Mouse (Mus musculus): Measurements from ENCODE around the gene Immp2l.

Gene Immp2l

DNA sequence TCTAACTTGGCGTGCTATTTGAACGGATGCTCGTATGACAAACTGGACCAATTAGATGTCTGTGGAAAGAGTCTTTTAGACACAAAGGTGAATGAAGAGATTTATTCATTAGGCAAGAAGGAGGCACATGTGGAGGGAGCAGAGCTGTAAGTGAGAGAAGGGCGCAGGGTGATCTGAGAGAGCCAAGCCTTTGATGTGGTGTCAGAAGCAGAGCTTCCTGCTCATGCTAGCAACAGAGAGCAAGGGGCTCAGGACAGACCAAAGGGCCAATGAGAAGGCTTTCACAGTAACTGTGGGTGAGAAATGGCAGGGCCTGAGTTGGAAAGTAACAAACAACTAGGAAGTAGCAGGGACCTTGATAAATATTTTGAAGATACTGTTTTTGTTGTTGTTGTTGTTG is 143.9 kb downstream of the Immp2l start:
- in situ Hi-C loops (cut with MboI, MseI): no loop called here

DNA sequence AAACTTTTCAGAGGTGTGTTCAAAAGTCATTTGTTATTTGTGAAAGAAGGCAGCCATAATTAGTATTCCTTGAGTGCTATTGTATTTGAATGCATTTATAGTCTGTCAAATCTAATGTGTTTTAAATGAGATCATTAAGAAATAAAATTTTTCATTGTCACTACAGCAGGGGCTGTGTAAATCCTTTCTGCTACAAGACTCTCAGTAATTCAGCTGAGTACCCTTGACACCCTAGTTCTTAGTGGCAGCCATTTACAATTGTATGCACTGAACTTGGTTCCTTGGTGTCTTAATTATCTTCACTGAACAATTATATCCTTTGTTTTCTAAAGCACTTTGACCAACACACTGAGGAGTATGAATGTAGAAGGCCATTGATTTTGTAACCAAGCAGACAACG is 146.2 kb downstream of the Immp2l start:
- in situ Hi-C loops (cut with MboI, MseI): no loop called here

DNA sequence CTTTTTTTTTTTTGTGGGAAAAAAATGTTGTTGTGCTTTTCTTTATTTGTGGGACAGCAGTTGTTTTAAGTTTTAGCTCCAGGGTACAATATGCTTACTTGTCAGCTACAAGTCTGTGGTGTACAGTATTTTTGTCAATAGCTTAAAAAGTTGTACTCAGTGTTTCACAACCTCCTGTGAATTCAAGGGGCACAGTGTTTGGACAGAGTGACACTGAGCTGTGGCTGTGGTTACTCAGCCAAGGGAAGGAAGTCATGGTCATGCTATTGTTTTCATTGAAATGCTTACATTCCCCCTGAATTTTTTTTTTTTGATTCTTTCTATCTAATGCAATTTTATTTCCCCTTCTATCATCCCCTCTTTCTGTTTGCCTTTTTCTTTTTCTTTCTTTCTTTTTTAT is 159.0 kb downstream of the Immp2l start:
- in situ Hi-C loops (cut with MboI, MseI): no loop called here

DNA sequence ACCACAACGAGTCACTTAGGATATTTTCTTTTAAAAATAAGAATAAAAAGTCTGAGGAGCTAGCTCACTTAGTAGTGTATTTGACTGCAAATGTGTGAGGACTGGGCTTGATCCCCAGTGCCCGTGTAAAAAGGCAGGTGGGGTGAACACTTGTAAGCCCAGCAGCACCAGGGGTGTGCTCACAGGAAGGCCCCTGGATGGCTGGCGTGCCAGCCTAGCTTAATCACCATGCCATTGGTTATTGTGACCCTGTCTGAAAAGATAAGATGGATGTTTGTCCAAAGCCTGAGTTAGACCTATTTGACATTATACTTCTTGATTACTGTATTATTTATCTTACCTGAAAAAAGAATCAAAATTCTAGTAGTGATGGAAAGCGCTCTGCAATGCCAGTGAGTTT is 161.2 kb downstream of the Immp2l start:
- in situ Hi-C loops (cut with MboI, MseI): no loop called here

DNA sequence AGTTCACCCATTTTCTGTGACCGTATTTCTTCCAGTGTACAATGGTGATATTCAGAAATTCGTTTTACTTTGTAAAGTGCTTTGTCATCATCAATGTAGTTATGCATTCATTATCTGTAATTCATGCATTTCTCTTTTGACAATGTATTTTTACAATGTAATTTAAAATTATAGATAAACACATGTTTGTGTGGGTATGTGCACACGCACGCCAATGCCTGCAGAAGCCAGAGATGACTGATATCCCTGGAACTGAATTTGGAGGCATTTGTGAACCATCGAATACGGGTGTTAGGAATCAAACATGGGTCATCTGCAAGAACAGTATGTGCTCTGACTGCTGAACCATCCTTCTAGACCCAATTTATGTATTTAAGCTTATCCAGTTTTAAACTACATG is 161.6 kb downstream of the Immp2l start:
- in situ Hi-C loops (cut with MboI, MseI): no loop called here

DNA sequence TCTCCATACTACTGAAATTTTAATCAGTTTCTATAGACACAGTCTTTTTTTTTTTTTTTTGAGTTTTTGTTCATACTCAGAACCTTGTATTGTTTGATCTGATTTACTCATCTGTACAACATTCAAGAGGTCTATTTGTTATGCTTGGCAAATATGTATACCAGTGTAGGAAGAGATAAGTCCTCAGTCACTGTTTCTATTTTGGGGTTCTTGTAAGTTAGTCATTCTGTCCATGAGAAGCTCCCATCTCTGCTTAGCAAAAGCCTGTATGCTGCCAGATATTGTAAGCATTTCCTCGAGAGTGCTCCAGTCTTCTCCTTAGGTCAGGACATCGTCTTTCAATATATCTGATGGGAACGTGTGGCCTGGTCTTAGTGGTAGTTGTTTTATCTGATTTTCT is 168.9 kb downstream of the Immp2l start:
- in situ Hi-C loops (cut with MboI, MseI): no loop called here

DNA sequence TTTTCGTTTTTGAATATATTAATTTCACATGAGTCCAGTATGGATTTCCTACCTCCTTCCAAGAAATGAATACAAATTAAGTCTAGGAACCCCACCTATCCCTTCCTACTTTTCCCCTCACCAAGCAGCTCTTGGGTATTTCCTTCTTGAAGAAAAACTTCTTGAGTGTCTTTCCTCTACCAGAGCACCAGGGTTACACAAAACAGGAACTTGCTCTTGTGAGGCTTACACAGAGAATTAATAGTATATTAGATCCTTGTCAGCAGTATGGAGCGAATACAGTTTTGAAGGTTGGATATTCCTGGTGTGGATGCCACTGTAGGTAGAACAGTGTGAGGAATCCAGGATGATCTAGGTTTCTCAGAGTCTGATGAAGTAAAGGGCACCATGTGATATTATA is 172.5 kb downstream of the Immp2l start:
- in situ Hi-C loops (cut with MboI, MseI): no loop called here

DNA sequence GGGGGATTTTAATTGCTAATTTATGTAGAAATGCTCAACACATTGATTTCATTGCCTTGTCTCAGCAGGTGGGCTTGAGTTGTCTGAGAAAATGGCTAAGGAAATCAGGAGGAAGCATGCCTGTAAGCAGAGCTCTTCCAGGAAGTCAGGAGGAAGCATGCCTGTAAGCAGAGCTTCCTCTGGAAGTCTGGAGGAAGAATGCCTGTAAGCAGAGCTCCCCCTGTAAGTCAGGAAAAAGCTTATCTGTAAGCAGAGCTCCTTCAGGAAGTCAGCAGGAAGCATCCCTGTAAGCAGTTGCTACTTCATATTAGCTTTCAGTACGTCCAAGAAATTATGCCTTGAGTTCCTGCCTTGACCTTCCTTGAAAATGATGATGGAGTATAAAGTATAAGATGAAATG is 191.3 kb downstream of the Immp2l start:
- in situ Hi-C loops (cut with MboI, MseI): no loop called here

DNA sequence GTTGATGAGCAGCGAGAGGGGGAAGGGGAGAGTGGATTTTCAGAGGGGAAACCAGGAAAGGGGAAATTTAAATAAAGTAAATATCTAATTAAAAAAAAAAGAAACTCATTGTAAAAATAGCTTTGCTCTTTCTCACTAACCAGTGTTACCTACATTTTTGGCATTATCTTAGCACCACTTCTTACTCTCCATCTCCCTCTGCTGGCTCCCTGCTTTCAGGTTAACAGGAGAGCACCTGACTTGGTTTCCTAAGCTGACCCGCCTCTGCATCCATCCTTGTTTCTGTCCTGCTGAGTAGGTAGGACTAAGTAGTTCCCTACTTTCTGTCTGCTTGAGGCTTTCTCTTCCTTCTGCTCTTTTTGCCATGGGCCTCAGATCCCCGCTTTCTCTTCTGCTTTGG is 198.0 kb downstream of the Immp2l start:
- in situ Hi-C loops (cut with MboI, MseI): no loop called here

DNA sequence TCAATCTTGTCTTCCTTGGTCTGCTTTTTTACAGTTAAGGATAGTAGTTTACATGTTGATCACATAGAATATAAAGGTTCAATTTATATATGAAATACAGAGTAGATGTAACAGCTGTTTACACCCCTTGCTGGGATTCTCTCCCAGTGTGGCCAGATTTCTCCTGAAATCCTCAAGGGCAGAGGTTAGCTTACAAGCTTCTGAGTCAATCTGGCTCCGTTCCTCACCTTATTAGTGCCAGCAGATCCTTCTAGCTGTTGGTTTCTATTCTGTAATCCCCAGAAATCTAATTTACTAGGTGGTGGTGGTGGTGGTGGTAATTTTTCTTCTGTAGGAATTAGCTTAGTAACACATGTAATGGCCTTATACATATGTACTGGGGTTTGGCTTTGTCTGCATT is 199.8 kb downstream of the Immp2l start:
- in situ Hi-C loops (cut with MboI, MseI): no loop called here

DNA sequence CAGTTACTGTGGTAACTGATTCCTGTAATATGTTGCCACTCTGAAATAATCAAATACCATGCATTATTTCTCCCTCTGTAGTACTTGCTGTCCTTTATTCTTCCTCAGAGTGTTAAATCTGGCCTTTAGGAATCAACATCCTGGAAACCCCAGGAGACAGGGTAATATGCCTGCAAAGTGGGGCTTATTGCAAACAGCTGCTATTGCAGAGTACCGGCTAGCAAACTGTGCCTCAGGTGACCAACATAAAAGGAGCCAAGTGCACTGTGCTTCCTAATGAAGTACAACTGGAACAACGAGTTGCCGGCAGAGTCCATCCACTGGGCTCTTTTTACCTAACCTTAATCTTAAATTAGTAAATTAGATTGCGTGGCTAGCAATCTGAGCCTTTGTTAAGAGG is 200.6 kb downstream of the Immp2l start:
- in situ Hi-C loops (cut with MboI, MseI): no loop called here

DNA sequence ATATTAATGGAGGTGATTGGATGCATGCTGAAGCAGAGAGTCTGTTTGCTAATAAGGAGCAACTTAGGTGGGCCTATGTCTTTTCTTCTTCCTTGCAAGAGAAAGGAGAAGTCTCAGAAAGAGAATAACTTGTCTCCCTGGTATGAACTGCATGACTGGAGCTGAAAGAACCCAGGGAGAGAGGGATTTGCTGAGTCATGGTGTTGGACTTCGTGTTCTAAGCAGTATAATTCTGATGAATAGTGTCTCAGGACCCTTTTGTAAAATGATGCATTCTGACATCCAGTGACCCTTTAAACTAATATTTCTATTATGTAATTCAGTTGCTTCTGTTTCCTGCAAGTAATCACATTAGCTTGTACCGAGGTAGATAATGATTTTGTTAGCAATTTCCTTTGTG is 208.1 kb downstream of the Immp2l start:
- in situ Hi-C loops (cut with MboI, MseI): no loop called here

DNA sequence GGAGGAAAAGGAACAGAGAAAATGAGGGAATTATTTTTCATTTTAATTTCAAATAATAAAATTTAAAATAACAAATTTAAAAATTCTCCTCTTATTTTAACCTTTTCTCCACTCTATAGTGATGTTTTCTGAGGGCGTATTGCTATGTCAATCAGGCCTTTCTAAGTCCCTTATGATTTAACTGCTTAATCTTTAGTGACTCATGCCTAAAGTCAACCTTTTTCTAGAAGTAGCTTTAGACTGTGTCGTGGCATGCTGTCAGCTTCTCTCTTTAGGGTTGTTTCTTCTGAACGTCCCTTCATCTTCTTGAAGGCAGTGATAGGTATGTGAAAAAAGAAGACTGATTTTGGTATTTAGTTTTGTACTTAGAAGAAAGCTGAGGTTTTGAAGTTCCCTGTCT is 214.0 kb downstream of the Immp2l start:
- in situ Hi-C loops (cut with MboI, MseI): no loop called here

DNA sequence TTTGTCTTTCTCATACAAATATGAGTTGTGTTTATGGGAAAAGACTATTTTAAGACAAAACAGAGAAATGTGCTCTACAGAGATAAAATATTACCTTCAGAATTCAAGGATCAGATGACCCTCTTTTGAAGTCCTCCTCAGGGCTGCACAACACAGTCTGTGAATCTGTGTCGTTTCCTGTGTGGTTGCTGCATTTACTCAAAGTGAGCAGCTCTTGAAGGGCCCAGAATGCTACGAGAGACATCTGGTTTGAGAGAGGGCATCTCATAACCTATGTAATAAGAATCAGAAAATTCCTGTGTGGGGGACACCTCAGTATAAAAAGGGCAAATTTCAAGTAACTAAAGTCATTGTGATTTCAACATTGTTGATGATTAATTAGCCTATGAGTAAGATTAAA is 217.3 kb downstream of the Immp2l start:
- in situ Hi-C loops (cut with MboI, MseI): no loop called here

DNA sequence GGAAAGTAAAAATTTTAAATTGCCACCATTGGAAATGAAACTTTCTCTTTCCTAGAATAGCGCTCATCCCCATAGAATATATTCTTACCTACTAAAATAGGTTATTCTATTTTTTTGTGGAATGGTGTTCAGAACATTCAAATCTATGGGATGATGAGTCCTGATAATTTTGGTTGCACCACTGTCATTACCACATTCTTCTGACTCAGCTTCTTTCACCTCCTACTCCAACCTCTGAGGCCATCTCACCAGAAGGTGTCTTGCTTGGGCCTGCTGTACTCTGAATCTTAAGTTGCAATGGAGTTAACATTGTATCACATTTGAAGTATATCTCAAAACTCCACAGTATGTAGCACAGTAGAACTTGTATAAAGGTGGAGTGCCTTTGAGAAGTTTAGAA is 224.4 kb downstream of the Immp2l start:
- in situ Hi-C loops (cut with MboI, MseI): no loop called here

DNA sequence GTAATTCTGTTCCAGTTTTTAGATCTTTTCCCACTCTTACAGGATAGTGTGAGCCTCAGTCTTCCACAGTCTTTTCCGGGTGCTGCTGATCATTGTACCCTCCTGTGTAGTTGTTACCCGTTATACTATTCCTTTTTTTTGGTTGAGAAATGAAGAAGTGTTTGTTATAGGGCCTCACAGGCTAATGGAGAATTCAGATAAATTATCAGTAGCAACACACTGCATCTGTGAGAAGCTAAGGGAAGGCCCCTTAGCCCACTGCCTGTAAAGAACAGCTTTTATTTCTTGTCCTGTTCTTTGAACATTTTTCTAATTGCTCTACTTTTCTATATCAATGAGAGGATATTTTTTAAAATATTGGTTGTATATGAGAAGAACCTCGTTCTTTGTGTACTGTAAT is 226.2 kb downstream of the Immp2l start:
- in situ Hi-C loops (cut with MboI, MseI): no loop called here

DNA sequence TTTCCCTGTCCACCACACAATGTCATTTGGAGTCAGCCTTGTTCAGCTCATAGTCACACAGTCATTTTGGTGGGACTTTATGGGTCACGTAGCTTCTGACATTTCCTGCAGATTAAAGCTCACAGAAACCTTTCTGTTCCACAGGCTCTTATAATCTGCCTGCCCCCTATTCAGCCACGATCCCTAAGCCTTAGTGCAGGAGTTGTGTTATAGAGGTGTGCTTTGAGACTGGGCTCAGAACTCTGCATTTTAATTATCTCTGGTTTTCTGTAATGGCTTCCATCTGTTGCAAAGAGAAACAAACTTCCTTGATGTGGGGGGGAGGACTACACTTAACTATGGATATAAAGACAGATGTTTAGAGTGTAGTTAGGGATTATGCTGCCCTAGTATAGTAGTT is 234.0 kb downstream of the Immp2l start:
- in situ Hi-C loops (cut with MboI, MseI): no loop called here

DNA sequence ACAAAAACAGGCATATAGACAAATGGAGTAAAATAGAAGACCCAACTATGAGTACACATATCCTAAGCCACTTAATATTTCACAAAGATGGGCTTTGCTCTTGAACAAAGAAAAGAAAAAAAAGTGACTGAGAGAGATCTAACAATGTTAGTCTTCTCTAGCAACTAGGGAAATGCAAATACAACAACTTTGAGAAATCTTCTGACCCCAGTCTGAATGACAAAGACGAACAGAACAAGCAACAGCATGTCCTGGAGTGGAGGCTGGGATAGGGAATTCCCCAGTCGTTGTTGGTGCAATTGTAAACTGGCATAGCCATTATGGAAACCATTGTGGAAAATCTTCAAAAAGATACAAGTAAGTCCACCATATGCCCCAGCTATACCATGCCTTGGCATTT is 235.7 kb downstream of the Immp2l start:
- in situ Hi-C loops (cut with MboI, MseI): no loop called here

DNA sequence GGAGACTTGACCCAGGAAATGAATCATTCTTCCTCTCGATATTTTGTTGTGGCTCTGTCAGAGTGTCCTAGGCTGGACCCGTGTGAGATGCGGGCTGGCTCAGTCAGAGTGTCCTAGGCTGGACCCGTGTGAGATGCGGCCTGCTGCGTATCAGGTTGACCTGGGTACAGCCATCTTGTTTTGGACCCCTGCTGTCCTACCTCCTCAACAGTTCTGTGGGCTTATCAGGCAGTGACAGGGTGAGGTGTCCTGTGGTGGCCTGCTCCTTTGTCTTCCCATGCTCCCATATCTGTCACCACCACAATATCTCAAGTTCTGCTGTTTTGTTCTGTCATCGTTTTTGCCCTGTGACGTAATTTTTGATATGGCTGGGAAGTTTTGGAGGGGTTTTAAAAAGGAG is 250.2 kb downstream of the Immp2l start:
- in situ Hi-C loops (cut with MboI, MseI): no loop called here

DNA sequence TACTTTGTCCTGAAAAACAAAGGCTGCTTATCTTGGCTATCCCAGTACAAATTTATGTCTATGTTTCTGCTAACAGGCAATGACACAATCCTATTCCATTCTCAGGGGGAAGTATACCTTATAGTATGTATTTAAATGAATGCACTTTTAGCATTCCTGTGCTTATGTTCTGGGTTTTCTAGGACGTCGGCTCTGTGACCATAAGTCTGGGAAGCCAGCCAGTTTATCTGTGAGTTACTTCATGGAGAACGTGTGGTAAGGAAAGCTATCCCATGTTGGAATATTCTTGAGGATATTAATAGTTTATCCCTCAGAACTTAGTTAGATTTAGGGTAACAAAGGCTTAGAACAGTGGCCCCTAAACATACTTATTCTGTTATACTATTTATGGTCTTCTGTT is 251.5 kb downstream of the Immp2l start:
- in situ Hi-C loops (cut with MboI, MseI): no loop called here

DNA sequence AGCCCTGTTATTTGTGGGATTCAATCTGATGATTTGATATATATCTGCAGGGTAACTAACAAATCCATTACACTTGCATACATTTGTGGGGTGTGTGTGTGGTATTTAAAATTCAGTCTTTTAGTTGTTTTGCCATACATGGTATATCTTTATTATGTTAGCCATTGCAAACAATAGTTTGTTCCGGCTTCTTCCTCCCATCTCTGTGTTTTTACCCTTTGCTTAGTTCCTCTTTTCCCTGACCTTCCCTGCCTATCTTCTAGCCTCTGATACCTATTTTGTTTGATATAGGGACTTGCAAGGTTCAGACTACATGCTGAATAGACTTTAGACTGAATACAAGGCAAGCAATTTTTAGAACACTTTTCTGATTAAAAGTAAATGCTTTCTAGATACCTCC is 254.0 kb downstream of the Immp2l start:
- in situ Hi-C loops (cut with MboI, MseI): no loop called here

DNA sequence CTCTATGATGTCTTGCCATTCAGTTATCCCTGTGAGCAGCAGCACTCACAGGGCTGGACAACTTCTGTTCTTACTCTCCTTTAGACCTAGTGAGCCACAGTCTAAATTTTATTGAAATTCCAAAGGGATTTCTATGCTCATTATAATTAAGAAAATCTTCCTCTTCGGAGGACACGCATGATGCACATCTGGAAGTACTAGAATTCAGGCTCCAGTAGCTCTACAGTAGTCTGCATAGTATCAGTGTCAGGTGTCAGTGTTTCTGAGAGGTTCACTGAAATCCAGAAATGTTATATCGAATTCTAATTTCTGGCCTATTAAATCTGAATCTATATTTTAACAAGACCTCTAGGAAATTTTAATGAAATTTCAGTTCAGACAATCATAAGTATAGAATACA is 265.2 kb downstream of the Immp2l start:
- in situ Hi-C loops (cut with MboI, MseI): no loop called here

DNA sequence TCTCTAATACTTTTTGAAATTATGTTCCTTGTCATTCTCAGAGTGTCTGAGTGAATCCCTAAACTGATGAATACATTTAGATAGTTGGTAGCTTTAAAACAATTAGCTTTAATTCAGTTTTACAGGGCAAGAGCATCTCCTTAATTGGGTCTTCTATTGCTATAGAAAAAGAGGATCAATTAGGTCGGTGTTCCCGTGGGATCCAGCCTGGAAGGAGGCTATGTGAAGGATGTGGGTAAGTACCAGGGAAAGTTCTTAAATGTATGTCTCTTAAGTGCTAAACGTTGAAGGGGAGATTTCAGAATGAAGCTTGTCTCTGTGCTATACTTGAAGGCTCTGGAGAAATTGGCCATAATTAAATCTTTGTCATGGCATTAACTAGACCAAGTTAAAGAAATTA is 283.1 kb downstream of the Immp2l start:
- in situ Hi-C loops (cut with MboI, MseI): no loop called here

DNA sequence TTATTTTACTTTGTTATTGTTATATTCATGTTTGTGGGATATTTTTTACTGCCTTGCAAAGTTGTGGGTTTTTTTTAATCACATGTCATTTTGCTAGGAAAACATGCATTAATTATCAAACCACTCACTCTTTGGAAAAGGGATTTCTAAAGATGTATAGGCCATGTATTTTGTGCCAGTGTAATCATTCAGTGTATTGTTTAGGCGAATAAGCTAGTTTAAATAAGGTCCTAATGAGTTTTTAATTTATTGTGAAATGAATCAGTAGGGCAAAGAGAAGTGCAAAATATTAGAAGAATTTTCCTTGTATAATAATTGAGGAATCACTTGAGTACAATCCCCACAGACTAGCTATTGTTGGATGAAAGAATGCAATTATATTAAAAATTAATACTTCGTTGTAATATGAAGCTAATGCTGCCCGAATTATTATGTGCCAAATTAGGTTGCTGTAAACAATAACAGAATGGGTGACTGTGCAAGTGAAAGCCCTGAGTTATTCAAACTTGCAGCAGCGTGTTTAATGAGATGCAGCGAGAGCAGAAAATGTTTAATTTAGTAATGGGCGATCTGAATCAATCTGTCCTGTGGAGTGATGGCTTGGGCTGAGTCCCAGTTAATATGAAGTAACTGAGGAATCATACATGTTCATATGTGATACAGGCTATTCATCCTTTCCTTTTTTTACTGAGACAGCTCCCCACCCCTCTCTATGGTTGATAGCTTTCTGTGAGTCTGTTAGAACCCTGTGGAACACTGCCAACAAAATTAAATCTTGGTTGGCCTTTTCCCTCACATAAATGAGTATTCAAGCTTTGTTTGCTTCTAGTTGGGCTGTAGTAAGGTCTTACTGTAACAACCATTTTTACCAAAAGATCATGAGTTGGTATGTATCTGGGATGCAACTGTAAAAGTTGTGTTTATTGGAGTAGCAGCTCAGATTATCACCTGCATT is 285.1 kb downstream of the Immp2l start:
- in situ Hi-C loops (cut with MboI, MseI): no loop called here

Measured in T-helper 17 cell (primary cell).